ENCODE assay signal across 8 mouse cellular contexts in the genomic region with DNA sequence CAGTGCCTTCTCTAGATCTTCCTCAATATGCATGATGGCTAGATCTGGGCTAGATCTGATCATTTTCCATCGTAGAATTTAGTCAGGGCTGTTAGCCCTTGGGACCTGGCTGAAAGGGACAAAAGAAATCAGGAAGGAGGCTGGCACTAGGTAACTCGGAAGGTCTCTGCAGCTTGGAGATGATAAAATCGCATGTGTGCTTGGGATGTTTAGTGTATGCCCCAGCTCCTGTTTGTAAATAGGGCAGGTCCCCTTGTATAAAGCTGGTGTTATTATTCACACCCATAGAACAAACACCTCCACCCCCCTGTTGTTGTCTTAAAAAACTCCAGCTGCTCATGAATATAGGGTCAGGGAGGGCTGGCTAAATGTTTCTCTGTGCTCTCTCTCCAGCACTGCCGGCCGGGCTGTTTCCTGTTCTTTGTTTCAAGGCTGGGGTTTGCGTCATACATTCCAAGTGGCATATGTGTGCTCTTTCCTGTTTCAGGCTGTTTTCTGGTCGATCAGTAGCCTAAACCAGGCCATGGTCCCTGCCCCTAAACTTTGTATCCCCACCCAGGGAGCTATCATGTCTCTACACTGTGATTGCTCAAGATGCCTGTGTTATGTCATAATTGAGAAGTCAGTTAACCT. TPM values are rescaled to one million over a fixed set of nuclear protein-coding genes. Genes with fewer than 3 reads are reported as not detected.
A peak's percentile ranks its signal among the peaks of the same experiment; 100 is the strongest.
DNase-seq lines count a peak whose midpoint lies in the region; ATAC-seq and TF ChIP-seq lines count a peak whose summit lies in the region.

No protein-coding gene starts in this region.

- 0% methylated on average over 7 of the region's 7 CpGs for WGBS in large intestine, adult 2 months
- 2% methylated on average over 7 of the region's 7 CpGs for WGBS in midbrain, embryonic 10.5 days

- no peak for TF ChIP-seq CTCF in embryonic fibroblast, embryonic 13.5 days (IDR thresholded peaks at IDR 0.05; ENCODE audit: borderline replicate concordance, insufficient read depth, low read length)

- intact Hi-C loops in heart, postnatal 36 days (cut with DNase I), result no loop called here

- peaks cover 16% of the 10 kb centered on the region for H3K4me1 ChIP-seq in embryonic fibroblast, embryonic 13.5 days (ENCODE audit: control insufficient read depth, insufficient read depth, low read length)
- peaks cover 78% of the 10 kb centered on the region for H3K4me1 ChIP-seq in midbrain, embryonic 10.5 days

- peak; percentile 61 for TF ChIP-seq POLR2A in embryonic fibroblast, embryonic 13.5 days (IDR thresholded peaks at IDR 0.05; ENCODE audit: low read depth, low read length)

- no peaks in the 10 kb centered on the region for H3K9me3 ChIP-seq in midbrain, embryonic 10.5 days (replicated peaks)

- ATAC-seq in CD4-positive, CD25-positive, alpha-beta regulatory T cell, adult 4 months, result peak; percentile 53

- H3K4me3 ChIP-seq in embryonic fibroblast, embryonic 13.5 days (ENCODE audit: insufficient read depth, low read length), result peak overlapping the region; percentile 75
- peak overlapping the region; percentile 97 for H3K4me3 ChIP-seq in midbrain, embryonic 10.5 days

- no peaks in the 10 kb centered on the region for H3K27me3 ChIP-seq in midbrain, embryonic 10.5 days (ENCODE audit: low read depth, poor library complexity, severe bottlenecking)

- H3K27ac ChIP-seq in embryonic fibroblast, embryonic 13.5 days (ENCODE audit: insufficient read depth, low read length), result peak overlapping the region; percentile 99
- peak overlapping the region; percentile 99 for H3K27ac ChIP-seq in midbrain, embryonic 10.5 days (replicated peaks)

- peak; percentile 91 for DNase-seq in T-cell, adult 2 months (ENCODE audit: low spot score)
- peak; percentile 70 to 77 for DNase-seq in heart, postnatal 36 days
- DNase-seq in large intestine, adult 2 months (ENCODE audit: low read depth, low spot score), result peak; percentile 83
- peak; percentile 71 for DNase-seq in midbrain, embryonic 10.5 days (ENCODE audit: low spot score)
- peak; percentile 45 for DNase-seq in testis, postnatal 14 days (ENCODE audit: low spot score)
- no peak for DNase-seq in left cerebral cortex, adult 18-20 months (ENCODE audit: low spot score in 2 of 2)

- peaks cover 28% of the 10 kb centered on the region for H3K36me3 ChIP-seq in midbrain, embryonic 10.5 days

RNA-seq across cellular contexts. Expression of a gene that starts 2.8 kb away (rescaled TPM):
- 10 to 100 TPM; 81.0 to 99.7 TPM for polyA plus RNA-seq in CD4-positive, CD25-positive, alpha-beta regulatory T cell, adult 4 months (2017; shearing (Covaris generic))
- 105 and 107 TPM in 2 replicates for polyA plus RNA-seq in embryonic fibroblast, embryonic 13.5 days (2011; ENCODE audit: insufficient read length, low read depth, missing spikeins)
- 10 to 100 TPM; 54.8 to 58.9 TPM for total RNA-seq in heart, postnatal 36 days (2021)
- polyA plus RNA-seq in large intestine, adult 2 months (2012; rRNA removed), result 45.1 and 103 TPM in 2 replicates
- 61.9 and 63.1 TPM in 2 replicates for polyA plus RNA-seq in midbrain, embryonic 10.5 days (2016; fragmentation: Nextera tagmentation; extraction: Ambion mirVana)
- total RNA-seq in left cerebral cortex, adult 18-20 months (2021), result 10 to 100 TPM; 32.0 to 33.4 TPM

Comparison
In these comparisons a context has a peak if more than half of its experiments do, and no peak if none do; other contexts are left out.
1. DNase-seq: peak in T-cell, adult 2 months (single experiment), heart, postnatal 36 days (2 of 2), large intestine, adult 2 months (single experiment), midbrain, embryonic 10.5 days (single experiment) and testis, postnatal 14 days (single experiment); none in left cerebral cortex, adult 18-20 months (0 of 2).